Mouse (Mus musculus) heart, adult 2 months (tissue): Measurements from ENCODE around the gene Grk1.

Experiments used
- CTCF ChIP-seq: fragments of 200-600 bp; IDR thresholded peaks from 2 replicates; pipeline ENCODE4 v1.8.1; 2022; ENCODE audit warnings: antibody characterized with exemption, mild to moderate bottlenecking, moderate library complexity
- EP300 ChIP-seq: fragments of 200-500 bp; IDR thresholded peaks from 2 replicates; pipeline ENCODE4 v1.6.1; 2011; ENCODE audit warnings: low read depth, low read length, control low read depth; ENCODE audit not compliant: insufficient read depth

DNA sequence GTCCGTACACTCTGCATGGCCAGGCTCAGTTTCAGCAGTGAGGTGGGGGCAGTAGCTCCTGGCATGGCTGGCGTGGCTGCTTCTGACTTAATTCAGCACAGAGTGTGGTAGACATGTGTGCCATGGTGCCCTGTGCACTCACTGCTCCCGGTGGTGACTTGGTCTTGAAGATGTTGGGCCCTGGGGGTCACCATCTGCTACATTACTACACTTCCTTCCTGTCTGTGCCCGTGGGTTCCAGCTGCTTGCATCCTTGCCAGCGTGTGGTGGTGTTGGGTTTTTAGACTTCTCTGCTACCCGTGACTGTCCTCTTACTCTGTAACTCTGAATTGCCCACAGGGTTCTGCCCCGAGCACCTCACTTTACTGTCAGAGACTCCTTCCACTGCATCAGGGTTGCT lies 44.7 kb upstream of the Grk1 start:
- TF ChIP-seq EP300: no peak
- no peak for TF ChIP-seq CTCF
